Mouse (Mus musculus) layer of hippocampus, postnatal 36 days (tissue): ENCODE measurements at regions not wholly inside any gene's neighbourhood (a gene's known extent, or its start where the extent isn't known, plus 50 kb on each side); places are given as distances from the start of the nearest gene placed in this dataset.

Experiments
- DNase-seq, 2 experiments: peaks; one replicate each; pipeline ENCODE4 v3.0.0; 2022

GRCm38 (mm10) chr6:31168730-31169129 lies 209.9 kb upstream of the Klf14 start:
- no peak for DNase-seq

GRCm38 (mm10) chr6:31169343-31169742 lies 210.5 kb upstream of the Klf14 start:
- no peak for DNase-seq

GRCm38 (mm10) chr6:31169868-31170600 lies 211.2 kb upstream of the Klf14 start:
- no peak for DNase-seq

GRCm38 (mm10) chr6:31171831-31172569 lies 213.1 kb upstream of the Klf14 start:
- no peak for DNase-seq

- no peak for DNase-seq
Measured at GRCm38 (mm10) chr6:31175769-31176168, 216.9 kb upstream of the Klf14 start.

GRCm38 (mm10) chr6:31176368-31176767 lies 217.5 kb upstream of the Klf14 start:
- no peak for DNase-seq

GRCm38 (mm10) chr6:31176831-31177230 lies 218.0 kb upstream of the Klf14 start:
- no peak for DNase-seq

GRCm38 (mm10) chr6:31178201-31178880 lies 219.5 kb upstream of the Klf14 start:
- no peak for DNase-seq

GRCm38 (mm10) chr6:31182284-31182683 lies 216.3 kb upstream of the Mkln1 start:
- no peak for DNase-seq

GRCm38 (mm10) chr6:31183127-31183526 lies 215.4 kb upstream of the Mkln1 start:
- DNase-seq, result no peak

- no peak for DNase-seq
Measured at GRCm38 (mm10) chr6:31184554-31184953, 214.0 kb upstream of the Mkln1 start.

GRCm38 (mm10) chr6:31185151-31185550 lies 213.4 kb upstream of the Mkln1 start:
- no peak for DNase-seq

GRCm38 (mm10) chr6:31188066-31188465 lies 210.5 kb upstream of the Mkln1 start:
- DNase-seq, result no peak

- DNase-seq, result no peak
Measured at GRCm38 (mm10) chr6:31189060-31189459, 209.5 kb upstream of the Mkln1 start.

- no peak for DNase-seq
Measured at GRCm38 (mm10) chr6:31190070-31190469, 208.5 kb upstream of the Mkln1 start.

GRCm38 (mm10) chr6:31190628-31191373 lies 207.7 kb upstream of the Mkln1 start:
- no peak for DNase-seq

GRCm38 (mm10) chr6:31191577-31191976 lies 207.0 kb upstream of the Mkln1 start:
- no peak for DNase-seq

- DNase-seq, result no peak
Measured at GRCm38 (mm10) chr6:31192197-31192596, 206.3 kb upstream of the Mkln1 start.

GRCm38 (mm10) chr6:31193202-31193601 lies 205.3 kb upstream of the Mkln1 start:
- no peak for DNase-seq

- no peak for DNase-seq
Measured at GRCm38 (mm10) chr6:31197631-31198338, 200.8 kb upstream of the Mkln1 start.

GRCm38 (mm10) chr6:31198340-31198739 lies 200.2 kb upstream of the Mkln1 start:
- no peak for DNase-seq

GRCm38 (mm10) chr6:31200705-31201104 lies 197.8 kb upstream of the Mkln1 start:
- no peak for DNase-seq
